Mouse (Mus musculus) testis, postnatal 14 days (tissue): ENCODE results near the gene Atf6.

ENCODE experiments used
- DNase-seq: peaks from one replicate; pipeline ENCODE4 v3.0.0; 2021; ENCODE audit warnings: low spot score

Atf6 gene

GRCm38 (mm10) chr1:170771437-170772003 lies 96.1 kb downstream of the Atf6 start:
- DNase-seq = peak; percentile 24

GRCm38 (mm10) chr1:170770691-170771090 lies 96.9 kb downstream of the Atf6 start:
- DNase-seq = no peak

GRCm38 (mm10) chr1:170766997-170767396 lies 100.6 kb downstream of the Atf6 start:
- no peak for DNase-seq

GRCm38 (mm10) chr1:170764798-170765197 lies 102.8 kb downstream of the Atf6 start:
- no peak for DNase-seq

GRCm38 (mm10) chr1:170761634-170762033 lies 105.9 kb downstream of the Atf6 start:
- DNase-seq = no peak

GRCm38 (mm10) chr1:170753597-170753996 lies 114.0 kb downstream of the Atf6 start:
- no peak for DNase-seq

- no peak for DNase-seq
Observed at GRCm38 (mm10) chr1:170751797-170752196, 115.8 kb downstream of the Atf6 start.

- no peak for DNase-seq
Observed at GRCm38 (mm10) chr1:170746523-170746922, 121.0 kb downstream of the Atf6 start.

GRCm38 (mm10) chr1:170741497-170742246 lies 125.9 kb downstream of the Atf6 start:
- no peak for DNase-seq

- no peak for DNase-seq
Observed at GRCm38 (mm10) chr1:170734866-170735265, 132.7 kb downstream of the Atf6 start.

- no peak for DNase-seq
Observed at GRCm38 (mm10) chr1:170732596-170732890, 135.0 kb downstream of the Atf6 start.

- no peak for DNase-seq
Observed at GRCm38 (mm10) chr1:170731865-170732595, 135.5 kb downstream of the Atf6 start.

GRCm38 (mm10) chr1:170729267-170729962 lies 138.2 kb downstream of the Atf6 start:
- no peak for DNase-seq

- no peak for DNase-seq
Observed at GRCm38 (mm10) chr1:170728524-170728923, 139.0 kb downstream of the Atf6 start.

GRCm38 (mm10) chr1:170721560-170721959 lies 146.0 kb downstream of the Atf6 start:
- DNase-seq = no peak

- DNase-seq = no peak
Observed at GRCm38 (mm10) chr1:170718133-170718810, 149.3 kb downstream of the Atf6 start.

- DNase-seq = no peak
Observed at GRCm38 (mm10) chr1:170717241-170717828, 150.2 kb downstream of the Atf6 start.

- no peak for DNase-seq
Observed at GRCm38 (mm10) chr1:170711731-170712130, 155.8 kb downstream of the Atf6 start.

GRCm38 (mm10) chr1:170709969-170710368 lies 157.6 kb downstream of the Atf6 start:
- no peak for DNase-seq

- DNase-seq = no peak
Observed at GRCm38 (mm10) chr1:170709481-170709880, 158.1 kb downstream of the Atf6 start.

GRCm38 (mm10) chr1:170709034-170709433 lies 158.5 kb downstream of the Atf6 start:
- no peak for DNase-seq

GRCm38 (mm10) chr1:170706046-170706445 lies 161.5 kb downstream of the Atf6 start:
- DNase-seq = no peak
